Mouse (Mus musculus): ENCODE data around the gene Mgll. TPM values are rescaled to one million over a fixed set of nuclear protein-coding genes. Genes with fewer than 3 reads are reported as not detected.

Mgll gene
- polyA plus RNA-seq, 1 experiment from 2014 or later = 1.1 TPM

- Histone ChIP-seq H3K4me1 (no peaks in the 10 kb centered on the region), H3K9ac (replicated peaks) (no peak overlapping the region), H3K9me3 (no peaks in the 10 kb centered on the region), H3K4me2 (replicated peaks) (no peak overlapping the region), H3K4me3 (no peak overlapping the region), H3K27ac (replicated peaks) (no peak overlapping the region), H3K36me3 (peaks cover 57% of the 10 kb centered on the region), H3K27me3 (no peaks in the 10 kb centered on the region)
- WGBS = 52% methylated on average over 4 of the region's 4 CpGs
- no peak for ATAC-seq (ENCODE audit: low FRiP score, low read depth)
These were observed 125.1 kb downstream of the Mgll start for GRCm38 (mm10) chr6:88849270-88849669.

DNA sequence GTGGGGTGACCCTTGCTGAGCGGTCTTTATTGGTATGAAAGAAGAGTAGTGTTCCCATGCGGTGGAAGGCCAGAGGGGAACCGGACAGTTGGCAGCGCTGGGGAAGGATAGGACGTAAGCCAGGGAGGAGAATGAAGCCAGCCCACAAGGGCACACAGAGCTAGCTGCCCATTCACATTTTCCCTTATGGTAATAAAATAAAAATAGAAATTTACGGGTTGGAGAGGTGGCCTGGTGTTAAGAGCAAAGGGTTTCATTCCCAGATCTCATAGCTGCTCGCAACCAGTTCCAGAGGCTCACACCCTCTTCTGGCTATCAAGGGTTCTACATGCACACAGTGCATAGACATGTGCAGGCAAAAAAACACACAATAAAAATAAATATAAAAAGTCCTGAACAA, 125.8 kb downstream of the Mgll start:
- peaks cover 63% of the 10 kb centered on the region for H3K36me3 ChIP-seq
- 88% methylated on average over 7 of the region's 7 CpGs for whole genome bisulfite sequencing
- H3K4me1 ChIP-seq = no peaks in the 10 kb centered on the region
- ATAC-seq (ENCODE audit: low FRiP score, low read depth) = no peak
- no peak overlapping the region for H3K9ac ChIP-seq (replicated peaks)
- no peak overlapping the region for H3K4me3 ChIP-seq
- H3K27me3 ChIP-seq = no peaks in the 10 kb centered on the region
- H3K4me2 ChIP-seq (replicated peaks) = no peak overlapping the region
- H3K9me3 ChIP-seq = no peaks in the 10 kb centered on the region
- H3K27ac ChIP-seq (replicated peaks) = no peak overlapping the region

GRCm38 (mm10) chr6:88854509-88854908, 130.3 kb downstream of the Mgll start:
- Histone ChIP-seq H3K27ac (replicated peaks) (no peak overlapping the region), H3K4me2 (replicated peaks) (no peak overlapping the region), H3K9me3 (no peaks in the 10 kb centered on the region), H3K9ac (replicated peaks) (no peak overlapping the region), H3K4me1 (no peaks in the 10 kb centered on the region), H3K36me3 (peaks cover 49% of the 10 kb centered on the region), H3K27me3 (no peaks in the 10 kb centered on the region), H3K4me3 (no peak overlapping the region)
- ATAC-seq (ENCODE audit: low FRiP score, low read depth) = no peak
- 84% methylated on average over 5 of the region's 5 CpGs for WGBS

DNA sequence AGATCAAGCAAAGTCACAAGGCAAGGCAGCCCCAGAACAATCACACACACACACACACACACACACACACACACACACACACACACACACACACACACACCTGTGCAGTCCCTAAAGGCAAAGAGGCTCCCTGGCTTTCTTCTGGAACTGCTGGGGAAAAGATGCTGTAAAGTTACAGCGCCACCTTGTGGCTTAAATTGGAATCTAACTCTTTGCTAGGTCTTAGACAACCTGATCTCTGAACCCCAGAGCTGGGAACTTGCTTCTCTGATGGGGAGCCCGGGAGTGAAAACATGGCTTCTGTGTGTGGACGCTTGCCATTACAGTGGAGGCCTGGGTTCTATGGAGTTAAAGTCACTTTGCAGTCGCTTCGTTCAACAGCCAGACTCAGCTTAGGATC, 131.4 kb downstream of the Mgll start:
- Histone ChIP-seq H3K36me3 (peaks cover 51% of the 10 kb centered on the region), H3K9me3 (no peaks in the 10 kb centered on the region), H3K4me1 (no peaks in the 10 kb centered on the region), H3K4me2 (replicated peaks) (no peak overlapping the region), H3K27me3 (no peaks in the 10 kb centered on the region), H3K4me3 (no peak overlapping the region), H3K27ac (replicated peaks) (no peak overlapping the region), H3K9ac (replicated peaks) (no peak overlapping the region)
- WGBS = 22% methylated on average over 5 of the region's 5 CpGs
- ATAC-seq (ENCODE audit: low FRiP score, low read depth) = peak; percentile 34; the same call in 1 of the 2 replicates

GRCm38 (mm10) chr6:88857249-88857648, 133.0 kb downstream of the Mgll start:
- H3K36me3 ChIP-seq = peaks cover 62% of the 10 kb centered on the region
- ATAC-seq (ENCODE audit: low FRiP score, low read depth) = no peak
- H3K4me2 ChIP-seq (replicated peaks) = no peak overlapping the region
- H3K4me3 ChIP-seq = no peak overlapping the region
- no peaks in the 10 kb centered on the region for H3K27me3 ChIP-seq
- no peaks in the 10 kb centered on the region for H3K4me1 ChIP-seq
- no peak overlapping the region for H3K9ac ChIP-seq (replicated peaks)
- WGBS = 58% methylated on average over 9 of the region's 9 CpGs
- H3K9me3 ChIP-seq = peaks cover 4% of the 10 kb centered on the region; the same call in 1 of the 2 replicates
- no peak overlapping the region for H3K27ac ChIP-seq (replicated peaks)

- Histone ChIP-seq H3K27me3 (no peaks in the 10 kb centered on the region), H3K36me3 (peaks cover 63% of the 10 kb centered on the region), H3K9ac (replicated peaks) (no peak overlapping the region), H3K4me2 (replicated peaks) (no peak overlapping the region), H3K27ac (replicated peaks) (no peak overlapping the region), H3K4me3 (no peak overlapping the region), H3K9me3 (peaks cover 4% of the 10 kb centered on the region; the same call in 1 of the 2 replicates), H3K4me1 (no peaks in the 10 kb centered on the region)
- no peak for ATAC-seq (ENCODE audit: low FRiP score, low read depth)
- WGBS = 94% methylated on average over 6 of the region's 6 CpGs
These were observed 133.6 kb downstream of the Mgll start for GRCm38 (mm10) chr6:88857830-88858229.

GRCm38 (mm10) chr6:88858341-88858740, 134.1 kb downstream of the Mgll start:
- no peak overlapping the region for H3K4me3 ChIP-seq
- no peak overlapping the region for H3K27ac ChIP-seq (replicated peaks)
- no peak overlapping the region for H3K4me2 ChIP-seq (replicated peaks)
- 82% methylated on average over 7 of the region's 7 CpGs for WGBS
- no peak overlapping the region for H3K9ac ChIP-seq (replicated peaks)
- H3K9me3 ChIP-seq = peaks cover 4% of the 10 kb centered on the region; the same call in 1 of the 2 replicates
- no peaks in the 10 kb centered on the region for H3K4me1 ChIP-seq
- peaks cover 68% of the 10 kb centered on the region for H3K36me3 ChIP-seq
- no peaks in the 10 kb centered on the region for H3K27me3 ChIP-seq
- no peak for ATAC-seq (ENCODE audit: low FRiP score, low read depth)

GRCm38 (mm10) chr6:88860914-88861313, 136.7 kb downstream of the Mgll start:
- H3K4me2 ChIP-seq (replicated peaks) = no peak overlapping the region
- WGBS = 22% methylated on average over 2 of the region's 2 CpGs
- peaks cover 4% of the 10 kb centered on the region; the same call in 1 of the 2 replicates for H3K9me3 ChIP-seq
- no peak overlapping the region for H3K9ac ChIP-seq (replicated peaks)
- no peaks in the 10 kb centered on the region for H3K4me1 ChIP-seq
- H3K27me3 ChIP-seq = no peaks in the 10 kb centered on the region
- no peak overlapping the region for H3K4me3 ChIP-seq
- ATAC-seq (ENCODE audit: low FRiP score, low read depth) = peak; percentile 47; the same call in 1 of the 2 replicates
- H3K27ac ChIP-seq (replicated peaks) = no peak overlapping the region
- H3K36me3 ChIP-seq = peaks cover 70% of the 10 kb centered on the region

DNA sequence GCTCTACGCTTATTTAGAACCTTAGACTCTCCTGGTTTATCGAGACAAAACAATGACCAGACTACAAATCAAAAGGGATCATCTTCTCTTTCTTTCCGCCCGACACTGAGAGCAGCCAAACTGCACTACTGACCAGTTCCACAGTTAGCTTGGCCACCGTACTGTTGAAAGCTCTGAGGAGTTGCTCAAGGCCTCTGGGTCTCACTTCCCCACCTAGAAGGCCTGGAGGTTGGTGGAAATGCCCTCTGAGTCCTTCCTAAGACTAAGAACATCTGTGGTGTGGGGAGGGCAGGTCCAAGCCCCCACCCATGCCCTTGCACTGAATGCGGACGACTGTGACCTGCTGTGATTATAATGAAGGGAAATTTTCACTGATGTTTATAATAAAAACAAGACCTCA, 141.5 kb downstream of the Mgll start:
- Histone ChIP-seq H3K4me2 (replicated peaks) (no peak overlapping the region), H3K4me1 (peaks cover 14% of the 10 kb centered on the region), H3K4me3 (no peak overlapping the region), H3K36me3 (peaks cover 42% of the 10 kb centered on the region), H3K27me3 (no peaks in the 10 kb centered on the region), H3K9ac (replicated peaks) (no peak overlapping the region), H3K9me3 (peaks cover 4% of the 10 kb centered on the region; the same call in 1 of the 2 replicates), H3K27ac (replicated peaks) (no peak overlapping the region)
- WGBS = 86% methylated on average over 7 of the region's 7 CpGs
- ATAC-seq (ENCODE audit: low FRiP score, low read depth) = no peak

- Histone ChIP-seq H3K27ac (replicated peaks) (no peak overlapping the region), H3K36me3 (peaks cover 7% of the 10 kb centered on the region), H3K9me3 (no peaks in the 10 kb centered on the region), H3K27me3 (peaks cover 7% of the 10 kb centered on the region; the same call in 1 of the 2 replicates), H3K9ac (replicated peaks) (no peak overlapping the region), H3K4me3 (no peak overlapping the region), H3K4me2 (replicated peaks) (no peak overlapping the region), H3K4me1 (peaks cover 47% of the 10 kb centered on the region)
- 85% methylated on average over 7 of the region's 7 CpGs for WGBS
- no peak for ATAC-seq (ENCODE audit: low FRiP score, low read depth)
These were observed 145.2 kb downstream of the Mgll start for GRCm38 (mm10) chr6:88869459-88869858.

- H3K4me1 ChIP-seq = peaks cover 49% of the 10 kb centered on the region
- peaks cover 15% of the 10 kb centered on the region for H3K27me3 ChIP-seq
- H3K9me3 ChIP-seq = no peaks in the 10 kb centered on the region
- H3K27ac ChIP-seq (replicated peaks) = 0 out of 2 replicates have a peak overlapping the region, but pooled peaks have one; percentile 20
- no peak overlapping the region for H3K4me2 ChIP-seq (replicated peaks)
- no peak for ATAC-seq (ENCODE audit: low FRiP score, low read depth)
- no peak overlapping the region for H3K9ac ChIP-seq (replicated peaks)
- 51% methylated on average over 4 of the region's 4 CpGs for WGBS
- H3K4me3 ChIP-seq = no peak overlapping the region
- H3K36me3 ChIP-seq = no peaks in the 10 kb centered on the region
These were observed 146.4 kb downstream of the Mgll start for GRCm38 (mm10) chr6:88870594-88870993.

DNA sequence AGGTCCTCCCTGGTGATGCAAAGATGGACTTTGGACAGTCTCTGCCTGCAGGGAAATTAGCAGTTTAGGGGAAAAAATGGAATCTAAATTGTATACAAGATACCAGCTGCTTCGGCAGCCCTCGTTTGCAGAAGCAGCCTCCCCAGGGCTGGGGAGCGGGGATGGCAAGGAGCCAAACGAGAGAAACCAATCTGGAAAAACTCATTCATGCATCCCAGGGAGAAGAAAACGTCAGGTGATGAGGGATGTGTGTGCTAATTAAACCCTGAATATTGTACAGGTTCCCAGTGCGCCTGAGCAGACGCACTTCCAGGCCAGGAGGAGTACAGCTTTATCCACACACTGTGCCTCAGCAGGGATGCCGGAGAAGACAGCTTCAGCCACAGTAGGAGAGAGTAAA, 147.3 kb downstream of the Mgll start:
- Histone ChIP-seq H3K27ac (replicated peaks) (peak overlapping the region; percentile 92), H3K9ac (replicated peaks) (no peak overlapping the region)

DNA sequence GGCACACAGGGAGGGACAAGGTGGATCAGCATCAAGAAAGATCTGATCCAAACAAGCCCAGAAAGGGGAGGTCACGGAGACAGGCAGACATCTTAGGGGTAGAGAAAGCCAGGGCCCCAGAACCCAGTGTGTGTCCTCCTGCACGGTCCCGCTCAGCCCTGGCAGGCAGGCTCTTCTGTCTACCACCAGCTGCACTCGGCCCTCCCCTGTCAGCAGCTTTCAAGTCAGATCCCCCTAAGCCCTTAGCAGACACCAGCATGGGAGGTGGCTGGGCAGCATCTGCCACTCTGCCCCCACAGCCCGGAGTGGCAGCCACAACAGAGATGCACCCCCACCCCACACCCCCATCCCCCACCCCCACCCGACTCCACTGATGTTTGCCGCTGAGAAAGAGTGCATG, 148.6 kb downstream of the Mgll start:
- WGBS = 13% methylated on average over 7 of the region's 7 CpGs
- Histone ChIP-seq H3K9ac (replicated peaks) (peak overlapping the region; percentile 98), H3K4me1 (peaks cover 49% of the 10 kb centered on the region), H3K9me3 (no peaks in the 10 kb centered on the region), H3K4me2 (replicated peaks) (peak overlapping the region; percentile 89), H3K27me3 (peaks cover 21% of the 10 kb centered on the region), H3K36me3 (no peaks in the 10 kb centered on the region), H3K27ac (replicated peaks) (peak overlapping the region; percentile 92), H3K4me3 (peak overlapping the region; percentile 94)
- peak; percentile 52 for ATAC-seq (ENCODE audit: low FRiP score, low read depth)

More for the DNA sequence above, 147.3 kb downstream of the Mgll start:
- no peak for ATAC-seq (ENCODE audit: low FRiP score, low read depth)
- Histone ChIP-seq H3K4me2 (replicated peaks) (peak overlapping the region; percentile 89; the same call in 1 of the 2 replicates), H3K4me1 (peaks cover 49% of the 10 kb centered on the region), H3K4me3 (no peak overlapping the region; the same call in 1 of the 2 replicates), H3K36me3 (no peaks in the 10 kb centered on the region), H3K27me3 (peaks cover 21% of the 10 kb centered on the region), H3K9me3 (no peaks in the 10 kb centered on the region)
- 54% methylated on average over 8 of the region's 8 CpGs for WGBS

All from midbrain, embryonic 12.5 days (tissue).